Mouse (Mus musculus): ENCODE measurements at regions not wholly inside any gene's neighbourhood (a gene's known extent, or its start where the extent isn't known, plus 50 kb on each side); places are given as distances from the start of the nearest gene placed in this dataset.

DNA sequence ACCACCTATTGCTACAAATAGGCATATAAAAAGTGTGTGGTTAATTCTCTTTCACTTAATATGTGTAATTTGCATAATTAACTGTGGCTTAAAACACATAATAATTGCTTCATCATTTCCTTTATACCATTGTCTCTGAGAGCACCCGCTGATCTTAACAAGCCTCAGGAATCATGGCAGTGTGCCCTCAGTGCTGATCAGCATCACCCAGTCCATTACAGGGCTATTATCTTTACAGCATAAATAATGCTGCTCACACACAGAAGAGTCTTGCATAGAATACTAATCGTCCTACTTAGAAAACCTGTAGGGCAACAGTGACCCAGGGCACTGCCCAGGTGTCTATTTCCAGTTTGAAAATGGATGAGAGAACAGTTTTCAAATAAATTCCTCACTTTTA, 102.4 kb downstream of the Gm597 start:
- no peak for DNase-seq (ENCODE audit: inconsistent age in 2 of 2, low spot score in 1 of 2)

DNA sequence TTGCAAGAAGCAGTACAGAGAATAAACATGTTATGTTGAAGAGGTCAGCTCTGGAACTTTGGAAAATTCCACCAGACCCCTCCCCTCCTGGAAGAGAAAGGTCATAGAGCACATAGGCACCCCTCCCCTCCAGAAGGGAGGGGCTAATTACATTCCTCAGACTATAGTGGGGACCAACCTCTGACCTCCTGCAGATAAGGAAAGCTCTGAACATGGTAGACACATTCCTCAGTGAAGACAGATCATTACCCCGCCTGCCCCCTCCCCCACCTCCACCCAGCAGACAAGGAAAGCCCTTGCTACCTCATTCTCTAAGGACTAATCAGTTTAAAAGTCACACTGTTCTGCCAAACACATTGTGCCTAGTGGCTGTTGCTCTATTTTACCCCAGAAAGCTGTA, 104.7 kb downstream of the Gm597 start:
- DNase-seq (ENCODE audit: inconsistent age in 2 of 2, low spot score in 1 of 2), result no peak

DNA sequence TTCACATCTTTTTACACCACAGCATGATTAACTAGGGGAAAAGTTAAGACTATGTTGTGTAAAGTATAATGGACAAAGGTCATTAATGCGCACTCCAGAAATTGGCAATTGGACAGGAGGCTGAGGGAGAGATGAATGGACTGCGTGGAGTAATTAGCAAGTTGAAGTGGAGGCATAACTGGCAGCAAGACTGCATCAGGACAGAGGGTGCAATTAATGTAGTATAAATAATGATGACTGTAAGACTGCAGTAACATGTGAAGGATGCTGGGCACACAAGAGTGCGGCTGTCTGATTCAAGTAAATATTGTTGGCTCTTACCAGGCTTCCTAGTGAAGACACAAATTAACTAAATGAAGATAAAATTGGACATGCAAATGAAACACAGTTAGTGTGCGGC, 139.2 kb downstream of the Gm597 start:
- DNase-seq (ENCODE audit: inconsistent age in 2 of 2, low spot score in 1 of 2), result no peak

DNA sequence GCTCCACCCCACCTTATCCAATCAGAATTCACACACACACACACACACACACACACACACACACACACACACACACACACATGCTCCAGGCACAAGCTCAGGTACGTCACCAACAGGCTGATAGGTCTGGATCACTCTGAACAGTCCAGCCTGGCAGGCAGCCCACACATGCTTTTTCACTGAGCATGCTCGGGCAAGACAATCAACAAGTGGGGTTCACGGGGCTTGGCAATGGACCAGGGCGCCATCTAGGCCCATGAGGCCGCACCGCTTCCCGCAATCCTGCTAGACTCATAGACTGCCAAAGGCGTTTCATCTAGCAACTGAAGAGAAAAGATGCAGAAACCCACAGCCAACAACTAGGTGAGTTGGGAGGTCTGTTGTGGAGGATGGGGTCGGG, 157.3 kb downstream of the Gm597 start:
- peak in 1 of 2 experiments; percentile 11 for DNase-seq (ENCODE audit: inconsistent age in 2 of 2, low spot score in 1 of 2)

DNA sequence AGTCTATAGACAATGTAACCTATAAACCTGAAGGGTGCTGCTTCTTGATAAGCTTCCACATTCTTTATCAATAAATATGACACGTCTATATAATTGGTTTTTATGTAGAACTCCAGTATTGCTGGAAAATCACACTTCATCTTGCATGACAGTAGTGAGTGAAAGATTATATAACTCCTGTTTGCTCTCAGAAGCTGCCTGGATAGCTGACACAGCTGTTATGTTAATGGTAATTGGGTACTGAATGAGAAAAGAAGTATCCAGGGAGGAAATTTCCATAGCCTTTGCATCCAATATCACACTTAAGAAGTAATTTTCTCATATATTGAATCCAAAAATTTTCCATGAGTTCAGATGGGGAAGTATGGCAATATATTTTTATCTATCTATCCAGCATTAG, 177.7 kb downstream of the Gm597 start:
- no peak for DNase-seq (ENCODE audit: inconsistent age in 2 of 2, low spot score in 1 of 2)

DNA sequence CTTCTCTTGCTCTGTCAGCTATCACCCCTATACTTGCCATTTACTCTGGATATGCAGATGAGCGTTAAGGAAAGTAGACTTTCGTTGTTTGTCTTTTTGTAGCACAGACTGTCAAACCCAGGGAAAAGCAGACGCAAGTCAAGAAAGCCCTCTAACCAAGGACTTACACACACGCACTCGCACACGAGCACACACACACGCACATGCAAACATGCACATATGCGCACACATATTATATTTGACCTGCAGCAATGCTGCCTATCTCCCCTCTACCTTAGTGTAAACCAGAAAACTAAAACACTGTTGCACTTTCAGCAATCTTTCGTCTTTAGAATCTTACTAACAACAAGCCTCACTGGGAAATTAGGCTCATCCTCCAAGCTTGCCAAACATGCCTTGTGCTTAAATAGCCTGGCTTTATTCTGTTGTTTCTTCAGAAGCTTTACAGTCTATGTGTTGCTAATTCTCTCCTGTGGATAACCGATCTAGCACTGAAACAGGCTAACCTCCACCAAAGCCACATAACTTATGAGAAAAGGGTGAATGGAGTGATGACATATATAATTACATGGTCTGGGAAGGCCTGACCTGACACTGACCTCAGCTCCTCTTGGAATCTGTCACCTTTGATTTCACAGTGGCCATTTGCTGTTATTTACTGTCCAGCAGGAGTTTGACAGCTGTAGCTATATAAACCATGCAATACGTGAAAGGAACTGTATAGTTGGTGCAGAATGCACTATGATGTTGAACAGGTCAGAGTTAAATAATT, 214.5 kb downstream of the Gm597 start:
- DNase-seq (ENCODE audit: inconsistent age in 2 of 2, low spot score in 1 of 2), result no peak

DNA sequence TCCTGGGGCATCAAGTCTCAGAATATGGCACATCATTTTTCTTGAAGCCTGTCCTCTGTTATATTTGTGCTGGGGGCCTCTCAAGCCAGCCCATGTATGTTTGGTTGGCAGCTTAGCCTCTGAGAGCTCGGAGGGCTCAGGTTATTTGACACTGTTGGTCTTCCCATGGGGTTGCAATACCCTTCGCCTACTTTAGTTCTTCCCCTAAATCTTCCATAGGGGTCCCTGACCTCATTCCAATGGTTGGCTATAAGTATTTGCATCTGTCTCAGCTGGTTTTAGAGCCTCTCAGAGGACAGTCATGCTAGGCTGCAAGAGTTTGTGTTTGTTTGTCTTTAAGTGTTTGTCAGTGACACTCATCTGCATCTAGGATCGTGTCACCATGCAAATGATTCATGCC, 216.2 kb downstream of the Gm597 start:
- no peak for DNase-seq (ENCODE audit: inconsistent age in 2 of 2, low spot score in 1 of 2)
